19 mouse cellular contexts compared by ENCODE assay signal in the genomic region with DNA sequence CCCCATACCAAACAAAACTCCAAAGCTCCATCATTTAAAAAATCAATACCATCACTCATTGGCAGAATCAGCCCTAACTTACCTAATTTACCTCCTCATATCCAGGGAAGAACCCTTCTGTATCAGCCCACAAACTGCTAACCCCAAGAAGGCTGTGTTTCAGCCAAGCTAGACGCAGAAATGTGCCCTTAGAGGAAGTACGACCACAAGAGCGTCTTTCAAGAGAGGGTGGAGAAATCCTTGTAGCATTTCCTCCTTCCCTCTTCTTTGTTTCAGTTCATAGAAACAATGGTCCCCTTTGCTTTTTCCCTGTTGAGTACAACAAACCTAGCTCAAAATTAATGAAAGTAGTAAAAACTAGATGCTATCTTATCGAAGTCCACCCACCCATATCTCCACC. TPM values are rescaled to one million over a fixed set of nuclear protein-coding genes. Genes with fewer than 3 reads are reported as not detected.
DNase-seq lines count a peak whose midpoint lies in the region; ATAC-seq and TF ChIP-seq lines count a peak whose summit lies in the region.
"Had no signal": no experiment of that assay in that cellular context is flagged by ENCODE, and none has a peak within 500 bp of the region (broad histone marks: within the 10 kb centered on the region; RNA-seq: fewer than 3 reads in every experiment).

No protein-coding gene starts in this region.

- ATAC-seq in lung, postnatal 0 days, result no peak
- peak; percentile 65 for ATAC-seq in megakaryocyte, adult 5-6 weeks (ENCODE audit: poor library complexity, severe bottlenecking)
- ATAC-seq: activated CD4-positive, CD25-positive, alpha-beta regulatory T cell, adult 4 months; hindbrain, embryonic 16.5 days had no signal

- H3K9me3 ChIP-seq in lung, postnatal 0 days (ENCODE audit: low read length), result no peaks in the 10 kb centered on the region
- H3K9me3 ChIP-seq: embryonic facial prominence, embryonic 12.5 days; forebrain, embryonic 12.5 days; G1E; heart, embryonic 15.5 days; midbrain, embryonic 10.5 days had no signal

- no peak for TF ChIP-seq CTCF in lung, postnatal 0 days (IDR thresholded peaks at IDR 0.05)
- no peak for TF ChIP-seq CTCF in lung, adult 2 months (IDR thresholded peaks at IDR 0.05; ENCODE audit: insufficient read depth, low read length)

- no peak overlapping the region for H3K4me2 ChIP-seq in lung, postnatal 0 days (replicated peaks; ENCODE audit: low read depth, low read length)
- H3K4me2 ChIP-seq: embryonic facial prominence, embryonic 12.5 days; forebrain, embryonic 12.5 days; heart, embryonic 15.5 days had no signal

- peak; percentile 36; the same call in 1 of the 2 replicates for TF ChIP-seq EP300 in lung, postnatal 0 days (IDR thresholded peaks at IDR 0.05)

- no peaks in the 10 kb centered on the region for H3K27me3 ChIP-seq in lung, postnatal 0 days (replicated peaks; ENCODE audit: insufficient read depth, low read length)
- H3K27me3 ChIP-seq: embryonic facial prominence, embryonic 12.5 days; forebrain, embryonic 12.5 days; heart, embryonic 15.5 days had no signal

- peak; percentile 10 for DNase-seq in heart, adult 8-10 months (ENCODE audit: low spot score)
- DNase-seq in heart, adult 11 months, result no peak
- DNase-seq in lung, postnatal 0 days (ENCODE audit: low spot score), result peak; percentile 79
- no peak for DNase-seq in lung, adult 2 months
- DNase-seq in layer of hippocampus, adult 11-12 months (ENCODE audit: low spot score), result no peak
- DNase-seq in right cerebral cortex, postnatal 25 days, result no peak
- DNase-seq in urinary bladder, postnatal 4 days (ENCODE audit: low spot score in 2 of 2), result no peak
- DNase-seq: cerebellum, postnatal 10 days; gastrocnemius, postnatal 25 days; right cerebral cortex, adult 18-20 months had no signal

- H3K4me1 ChIP-seq in lung, postnatal 0 days (ENCODE audit: insufficient read depth, low read depth, low read length), result peaks cover 4% of the 10 kb centered on the region; the same call in 1 of the 2 replicates
- H3K4me1 ChIP-seq in lung, adult 2 months (ENCODE audit: control insufficient read depth, insufficient read depth, low read length), result peaks cover 5% of the 10 kb centered on the region
- H3K4me1 ChIP-seq: embryonic facial prominence, embryonic 12.5 days; forebrain, embryonic 12.5 days; heart, embryonic 15.5 days had no signal

- H3K27ac ChIP-seq in lung, postnatal 0 days (ENCODE audit: low read length), result peak overlapping the region; percentile 54
- H3K27ac ChIP-seq: embryonic facial prominence, embryonic 12.5 days; forebrain, embryonic 12.5 days; heart, embryonic 15.5 days; layer of hippocampus, adult 2 months; midbrain, embryonic 10.5 days had no signal

- no peaks in the 10 kb centered on the region for H3K36me3 ChIP-seq in lung, postnatal 0 days (ENCODE audit: insufficient read depth, low read length)
- H3K36me3 ChIP-seq: embryonic facial prominence, embryonic 12.5 days; forebrain, embryonic 12.5 days; G1E; heart, embryonic 15.5 days; midbrain, embryonic 10.5 days had no signal

- no peak overlapping the region for H3K9ac ChIP-seq in lung, postnatal 0 days (replicated peaks; ENCODE audit: low read depth)
- H3K9ac ChIP-seq: embryonic facial prominence, embryonic 12.5 days; forebrain, embryonic 12.5 days; heart, embryonic 15.5 days had no signal

- H3K4me3 ChIP-seq in lung, postnatal 0 days (ENCODE audit: low read depth, low read length), result no peak overlapping the region
- H3K4me3 ChIP-seq in lung, adult 2 months (replicated peaks; ENCODE audit: extremely low read depth, low read depth, low read length), result no peak overlapping the region
- H3K4me3 ChIP-seq: embryonic facial prominence, embryonic 12.5 days; forebrain, embryonic 12.5 days; heart, embryonic 15.5 days; layer of hippocampus, adult 2 months; midbrain, embryonic 10.5 days had no signal

- 36% methylated on average over 4 of the region's 4 CpGs for WGBS in lung, postnatal 0 days
- 25% methylated on average over 4 of the region's 4 CpGs for WGBS in lung, adult 2 months

- TF ChIP-seq POLR2A in lung, adult 2 months (IDR thresholded peaks at IDR 0.05; ENCODE audit: borderline replicate concordance, extremely low read depth, low read depth, low read length), result no peak

RNA-seq across cellular contexts. Expression of gene 0610040J01Rik, which starts 18.9 kb away (rescaled TPM):
- total RNA-seq in heart, adult 8-10 months (2022), result 1 to 10 TPM; 4.1 to 6.1 (median 5.1) TPM
- polyA plus RNA-seq in lung, postnatal 0 days (2015; fragmentation: Nextera tagmentation; extraction: Ambion mirVana), result 21.5 and 23.2 TPM in 2 replicates
- polyA plus RNA-seq in lung, adult 2 months (2012; rRNA removed), result 15.6 and 17.7 TPM in 2 replicates
- 6.4 and 7.5 TPM in 2 replicates for total RNA-seq in megakaryocyte, adult 5-6 weeks (2015)
- total RNA-seq in megakaryocyte, adult 5-6 weeks (2017), result 4.1 and 4.9 TPM in 2 replicates
- total RNA-seq: G1E had no signal
- polyA plus RNA-seq: activated CD4-positive, CD25-positive, alpha-beta regulatory T cell, adult 4 months; G1E had no signal

Comparison
In these comparisons a context has a peak if more than half of its experiments do, and no peak if none do; other contexts are left out.
1. DNase-seq: peak in heart, adult 8-10 months (single experiment) and lung, postnatal 0 days (single experiment); none in heart, adult 11 months (single experiment), lung, adult 2 months (single experiment), layer of hippocampus, adult 11-12 months (single experiment), right cerebral cortex, postnatal 25 days (single experiment) and urinary bladder, postnatal 4 days (0 of 2).